Mouse (Mus musculus) midbrain, embryonic 14.5 days (tissue): ENCODE results near the gene Tctn3. TPM values are rescaled to one million over a fixed set of nuclear protein-coding genes. Genes with fewer than 3 reads are reported as not detected.
"Not testable (repeated sequence)": the region's sequence is repeated elsewhere in the genome, so short reads cannot be mapped to it uniquely, and the experiment has no call there.

Experiments used
- ATAC-seq: fragments of 200-750 bp; cut with Nextera tagmentation; 2 replicates; pipeline ENCODE4 v1.8.0; 2017; ENCODE audit warnings: moderate number of reproducible peaks, moderate library complexity; ENCODE audit not compliant: low FRiP score, low TSS enrichment
- DNase-seq: peaks from one replicate; pipeline ENCODE4 v3.0.0-alpha.2; 2015
- H3K27ac ChIP-seq: fragments of 300-500 bp; sonication (generic); replicated peaks from 2 replicates; pipeline ENCODE4 v1.5.1; 2014; ENCODE audit warnings: mild to moderate bottlenecking, low read depth, low read length, moderate library complexity
- H3K27me3 ChIP-seq: fragments of 300-500 bp; sonication (generic); 2 replicates; pipeline ENCODE4 v1.6.1; 2014; ENCODE audit warnings: low read length, control low read depth, mixed read lengths; ENCODE audit not compliant: control insufficient read depth, insufficient read depth
- H3K36me3 ChIP-seq: fragments of 300-500 bp; sonication (generic); 2 replicates; pipeline ENCODE4 v1.6.1; 2014; ENCODE audit warnings: low read length, control low read depth; ENCODE audit not compliant: control insufficient read depth, insufficient read depth
- H3K4me1 ChIP-seq: fragments of 300-500 bp; sonication (generic); 2 replicates; pipeline ENCODE4 v1.6.1; 2014; ENCODE audit warnings: mild to moderate bottlenecking, antibody characterized with exemption, low read length, control low read depth; ENCODE audit not compliant: control insufficient read depth, insufficient read depth
- H3K4me2 ChIP-seq: fragments of 300-500 bp; sonication (generic); 2 replicates; pipeline ENCODE4 v1.6.1; 2014; ENCODE audit warnings: mild to moderate bottlenecking, low read length, moderate library complexity
- H3K4me3 ChIP-seq: fragments of 300-500 bp; sonication (generic); replicated peaks from 2 replicates; pipeline ENCODE4 v1.5.1; 2014; ENCODE audit warnings: low read depth, low read length
- H3K9ac ChIP-seq: fragments of 300-500 bp; sonication (generic); replicated peaks from 2 replicates; pipeline ENCODE4 v1.6.1; 2014; ENCODE audit warnings: mild to moderate bottlenecking, low read length, moderate library complexity
- H3K9me3 ChIP-seq: fragments of 300-500 bp; sonication (generic); 2 replicates; pipeline ENCODE4 v1.6.1; 2016; ENCODE audit warnings: low read length, control low read depth, mixed read lengths; ENCODE audit not compliant: control insufficient read depth
- WGBS: fragments of 180-500 bp; shearing (Covaris S2); extraction: QIAGEN DNeasy Blood & Tissue Kit; methylation state at CpG from one replicate; pipeline ENCODE4 v1.1.7; 2014; 5-methylcytosine and 5-hydroxymethylcytosine counted together
- polyA plus RNA-seq: library from polyadenylated mRNA; unstranded; fragments of >200 nt; fragmentation: Nextera tagmentation; extraction: Ambion mirVana; gene quantifications from 2 replicates; pipeline ENCODE4 v1.2.1, GENCODE M21; 2014

The Tctn3 gene
- polyA plus RNA-seq, 1 experiment from 2014 or later = 13.7 TPM

DNA sequence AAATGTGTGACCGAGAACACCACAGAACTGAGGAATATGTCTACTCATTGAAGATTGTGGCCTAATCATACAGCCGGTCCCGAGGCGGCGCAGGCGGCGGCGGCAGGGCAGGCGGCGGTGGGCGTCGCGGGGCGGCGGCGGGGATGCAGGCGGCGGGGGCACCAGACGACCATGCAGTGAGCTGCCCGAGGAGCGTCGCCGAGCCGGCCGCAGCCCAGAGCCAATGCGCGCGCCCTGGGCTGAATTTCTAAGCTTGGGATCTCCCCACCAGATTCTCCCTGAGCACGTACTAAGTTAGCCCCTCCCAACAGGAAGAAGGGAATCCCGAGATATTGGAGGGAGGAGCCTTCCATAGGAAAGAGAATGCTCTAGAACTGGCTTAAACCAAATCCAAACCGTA is 50.5 kb downstream of the Tctn3 start:
- not testable (repeated sequence) for H3K9me3 ChIP-seq

GRCm38 (mm10) chr19:40556029-40556428 is 56.0 kb downstream of the Tctn3 start:
- Histone ChIP-seq H3K27ac (no peak overlapping the region), H3K4me2 (no peak overlapping the region), H3K9me3 (no peaks in the 10 kb centered on the region), H3K9ac (no peak overlapping the region), H3K36me3 (peaks cover 71% of the 10 kb centered on the region), H3K27me3 (no peaks in the 10 kb centered on the region), H3K4me3 (no peak overlapping the region), H3K4me1 (no peaks in the 10 kb centered on the region)
- WGBS = 95% methylated on average over 7 of the region's 7 CpGs
- ATAC-seq (no peak), DNase-seq (no peak)

More for the DNA sequence above, 50.5 kb downstream of the Tctn3 start:
- WGBS = 74% methylated on average over 12 of the region's 31 CpGs
- ATAC-seq, H3K4me2 ChIP-seq, H3K27ac ChIP-seq, H3K4me3 ChIP-seq, H3K4me1 ChIP-seq, H3K27me3 ChIP-seq, H3K9ac ChIP-seq, DNase-seq: not testable (repeated sequence)
- peaks cover 67% of the 10 kb centered on the region for H3K36me3 ChIP-seq

- no peak for ATAC-seq
- DNase-seq = no peak
- Histone ChIP-seq H3K36me3 (peaks cover 80% of the 10 kb centered on the region), H3K4me1 (no peaks in the 10 kb centered on the region), H3K4me2 (no peak overlapping the region), H3K9me3 (no peaks in the 10 kb centered on the region), H3K4me3 (no peak overlapping the region), H3K27me3 (no peaks in the 10 kb centered on the region), H3K9ac (no peak overlapping the region), H3K27ac (no peak overlapping the region)
- WGBS = 98% methylated on average over 8 of the region's 8 CpGs
These were observed 56.9 kb downstream of the Tctn3 start for GRCm38 (mm10) chr19:40555136-40555535.

- H3K36me3 ChIP-seq = peaks cover 87% of the 10 kb centered on the region
- no peaks in the 10 kb centered on the region for H3K27me3 ChIP-seq
- H3K4me2 ChIP-seq = no peak overlapping the region
- no peak overlapping the region for H3K27ac ChIP-seq
- ATAC-seq = no peak; the same call in 1 of the 2 replicates
- H3K9me3 ChIP-seq = no peaks in the 10 kb centered on the region
- no peak for DNase-seq
- H3K9ac ChIP-seq = no peak overlapping the region
- H3K4me1 ChIP-seq = no peaks in the 10 kb centered on the region
- 94% methylated on average over 11 of the region's 11 CpGs for WGBS
- H3K4me3 ChIP-seq = no peak overlapping the region
These were observed 57.7 kb downstream of the Tctn3 start for GRCm38 (mm10) chr19:40554343-40554742.

- ATAC-seq (no peak), DNase-seq (no peak)
- Histone ChIP-seq H3K27ac (no peak overlapping the region), H3K9ac (no peak overlapping the region), H3K27me3 (no peaks in the 10 kb centered on the region), H3K9me3 (no peaks in the 10 kb centered on the region), H3K4me3 (no peak overlapping the region), H3K4me1 (no peaks in the 10 kb centered on the region), H3K4me2 (no peak overlapping the region), H3K36me3 (peaks cover 87% of the 10 kb centered on the region)
- 92% methylated on average over 6 of the region's 6 CpGs for WGBS
These were observed 58.2 kb downstream of the Tctn3 start for GRCm38 (mm10) chr19:40553849-40554248.

DNA sequence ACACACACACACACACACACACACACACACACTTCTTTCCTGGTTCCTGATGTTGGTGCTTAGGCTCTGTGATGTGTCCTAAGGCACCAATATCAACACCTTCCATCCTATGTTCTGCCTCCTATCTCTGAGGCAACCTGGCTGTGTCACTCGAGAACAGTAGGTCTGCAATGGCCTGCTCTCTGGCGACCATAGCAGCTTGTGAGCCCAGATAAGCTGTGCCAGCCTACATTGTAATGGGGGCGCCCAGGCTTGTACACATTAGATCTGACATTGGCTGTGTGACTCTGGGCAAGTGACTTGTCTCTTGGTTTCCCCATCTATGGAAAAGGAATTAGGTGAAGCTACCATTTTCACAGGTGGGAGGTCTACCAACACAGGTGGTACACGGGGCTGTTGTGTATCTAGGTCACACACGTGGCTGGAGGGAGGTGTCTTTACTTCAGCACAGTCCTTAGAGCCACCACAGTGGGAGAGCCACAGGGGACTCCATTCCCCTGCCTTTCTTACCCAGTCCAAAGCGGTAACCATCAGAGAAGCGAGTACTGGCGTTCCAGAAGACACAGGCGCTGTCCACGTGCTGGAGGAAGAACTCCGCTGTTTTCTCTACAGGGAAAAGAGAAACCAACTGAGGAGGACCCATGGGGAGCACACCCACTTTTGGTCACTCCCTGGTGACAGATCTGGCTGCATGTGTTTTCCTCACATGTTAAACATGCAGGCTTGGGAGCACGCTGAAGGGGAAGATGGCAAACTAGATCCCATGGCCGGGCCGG is 58.8 kb downstream of the Tctn3 start:
- Histone ChIP-seq H3K4me1 (no peaks in the 10 kb centered on the region), H3K36me3 (peaks cover 85% of the 10 kb centered on the region), H3K27ac (no peak overlapping the region), H3K9me3 (no peaks in the 10 kb centered on the region), H3K27me3 (no peaks in the 10 kb centered on the region), H3K9ac (no peak overlapping the region), H3K4me2 (no peak overlapping the region), H3K4me3 (no peak overlapping the region)
- no peak for DNase-seq
- ATAC-seq = no peak
- WGBS = 93% methylated on average over 14 of the region's 14 CpGs

DNA sequence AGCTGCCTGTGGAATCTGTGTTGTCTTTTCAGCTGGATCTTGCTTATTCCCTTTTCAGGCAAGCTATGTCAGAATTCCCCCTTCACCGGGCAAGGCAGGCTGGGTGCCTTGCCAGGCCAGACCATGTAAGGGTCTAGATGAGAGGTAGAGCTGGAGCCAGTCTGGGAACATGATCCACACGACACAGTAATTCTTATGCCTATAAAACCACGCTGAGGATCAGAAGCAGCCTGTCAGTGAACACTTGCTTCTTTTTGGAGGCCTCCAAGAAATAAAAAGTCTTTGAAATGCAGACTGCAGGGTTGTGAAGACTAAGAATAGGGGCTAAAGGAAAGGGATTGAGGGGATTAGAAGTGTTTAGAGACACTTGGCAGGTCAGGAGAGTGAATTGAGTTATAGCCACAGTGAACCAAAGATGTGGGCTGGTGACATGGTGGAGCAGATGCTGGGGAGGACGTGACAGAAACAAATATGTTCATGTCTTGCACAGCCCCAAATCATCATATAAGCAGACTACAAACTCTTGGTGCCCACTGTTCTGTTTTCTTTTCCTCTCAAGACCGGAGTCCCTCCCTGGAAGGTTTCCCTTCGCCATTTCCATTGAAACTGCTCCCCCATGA is 62.4 kb downstream of the Tctn3 start:
- no peaks in the 10 kb centered on the region for H3K27me3 ChIP-seq
- WGBS = 30% methylated on average over 6 of the region's 6 CpGs
- no peaks in the 10 kb centered on the region for H3K9me3 ChIP-seq
- DNase-seq (no peak), ATAC-seq (no peak)
- no peak overlapping the region for H3K4me2 ChIP-seq
- no peak overlapping the region for H3K9ac ChIP-seq
- no peaks in the 10 kb centered on the region for H3K4me1 ChIP-seq
- no peak overlapping the region for H3K4me3 ChIP-seq
- H3K27ac ChIP-seq = no peak overlapping the region
- H3K36me3 ChIP-seq = peaks cover 52% of the 10 kb centered on the region

- Histone ChIP-seq H3K9me3 (no peaks in the 10 kb centered on the region), H3K27ac (no peak overlapping the region), H3K4me3 (no peak overlapping the region), H3K9ac (no peak overlapping the region), H3K4me2 (no peak overlapping the region), H3K36me3 (peaks cover 45% of the 10 kb centered on the region), H3K27me3 (no peaks in the 10 kb centered on the region), H3K4me1 (no peaks in the 10 kb centered on the region)
- DNase-seq (no peak), ATAC-seq (no peak)
- 23% methylated on average over 5 of the region's 5 CpGs for WGBS
These were observed 63.1 kb downstream of the Tctn3 start for GRCm38 (mm10) chr19:40548796-40549515.
